Mouse (Mus musculus) heart, adult 2 months (tissue): ENCODE data around the gene Tenm4.

Experiments used
- EP300 ChIP-seq: fragments of 200-500 bp; IDR thresholded peaks from 2 replicates; pipeline ENCODE4 v1.6.1; 2011; ENCODE audit warnings: low read depth, low read length, control low read depth; ENCODE audit not compliant: insufficient read depth
- POLR2A ChIP-seq: fragments of 200-500 bp; IDR thresholded peaks from 2 replicates; pipeline ENCODE4 v1.6.1; 2011; ENCODE audit warnings: mild to moderate bottlenecking, low read depth, low read length, control low read depth; ENCODE audit not compliant: insufficient read depth

DNA sequence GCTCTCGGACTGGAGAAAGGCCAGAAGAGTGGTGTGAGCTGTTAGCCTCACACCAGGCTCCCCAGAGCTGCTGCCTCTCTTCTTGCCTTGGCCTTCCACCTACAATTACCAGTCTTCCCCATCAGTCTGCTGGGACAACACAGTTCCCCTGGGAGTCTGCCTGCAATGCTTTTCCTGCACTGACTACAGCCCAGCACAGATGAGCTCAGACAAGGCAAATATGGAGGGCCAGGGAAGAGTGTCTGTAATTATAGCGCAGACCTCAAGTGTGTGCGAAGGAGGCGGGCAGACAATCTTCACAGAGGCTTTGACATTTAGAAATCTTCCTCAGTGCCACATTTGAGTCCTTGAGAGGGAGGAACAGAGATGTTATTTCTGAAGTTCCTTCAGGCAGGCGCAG, 509.4 kb downstream of the Tenm4 start:
- TF ChIP-seq EP300 = no peak
- no peak for TF ChIP-seq POLR2A
